Mouse (Mus musculus): ENCODE data around the gene Soga1.

GRCm38 (mm10) chr2:157068701-157069354 lies 10.2 kb downstream of the Soga1 start:
- TF ChIP-seq CTCF (IDR thresholded peaks at IDR 0.05; ENCODE audit: low read depth, low read length) (no peak), POLR2A (IDR thresholded peaks at IDR 0.05; ENCODE audit: insufficient read depth, low read length) (no peak)
